Mouse (Mus musculus): ENCODE results near the gene Usp9y.

DNA sequence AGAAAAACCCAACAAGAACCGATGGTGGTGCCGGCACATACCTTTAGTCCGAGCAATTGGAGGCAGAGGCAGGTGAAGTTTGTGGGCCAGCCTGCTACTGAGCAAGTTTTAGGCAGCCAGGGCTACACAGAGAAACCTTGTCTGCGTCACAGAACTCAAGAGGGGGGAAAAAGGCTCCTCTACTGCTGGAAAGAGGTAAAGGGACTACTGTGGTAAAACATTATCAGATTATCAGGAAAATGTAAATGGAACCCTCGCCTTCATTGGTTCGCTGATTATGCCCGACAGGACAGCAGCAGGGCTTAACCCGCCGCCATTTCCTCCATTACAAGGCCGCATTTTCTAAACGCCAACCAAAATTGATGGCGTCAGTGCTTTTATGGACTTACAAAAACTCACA, 173.8 kb downstream of the Usp9y start:
- TF ChIP-seq POLR2A (IDR thresholded peaks at IDR 0.05; ENCODE audit: low read depth, low read length) = no peak
- no peak for TF ChIP-seq CTCF (IDR thresholded peaks at IDR 0.05; ENCODE audit: borderline replicate concordance, insufficient read depth, low read length)

Data from embryonic fibroblast, embryonic 13.5 days (primary cell).